Mouse (Mus musculus) forebrain, embryonic 11.5 days (tissue): ENCODE data around the gene Acvr1. TPM values are rescaled to one million over a fixed set of nuclear protein-coding genes. Genes with fewer than 3 reads are reported as not detected.

Experiments used
- ATAC-seq: fragments of 200-750 bp; cut with Nextera tagmentation; replicated peaks from 2 replicates; pipeline ENCODE4 v1.8.0; 2017; ENCODE audit warnings: moderate TSS enrichment; ENCODE audit not compliant: low FRiP score
- DNase-seq: peaks from one replicate; pipeline ENCODE4 v3.0.0-alpha.2; 2017; ENCODE audit warnings: low spot score
- H3K27ac ChIP-seq: fragments of 300-500 bp; sonication (generic); 2 replicates; pipeline ENCODE4 v1.5.1; 2014; ENCODE audit warnings: low read depth, low read length
- H3K27me3 ChIP-seq: fragments of 300-500 bp; sonication (generic); 2 replicates; pipeline ENCODE4 v1.6.1; 2014; ENCODE audit warnings: mild to moderate bottlenecking, low read length, mixed read lengths; ENCODE audit not compliant: control insufficient read depth, insufficient read depth
- H3K36me3 ChIP-seq: fragments of 300-500 bp; sonication (generic); 2 replicates; pipeline ENCODE4 v1.6.1; 2014; ENCODE audit warnings: mild to moderate bottlenecking, low read length, moderate library complexity, mixed read lengths; ENCODE audit not compliant: control insufficient read depth, insufficient read depth
- H3K4me1 ChIP-seq: fragments of 300-500 bp; sonication (generic); replicated peaks from 2 replicates; pipeline ENCODE4 v1.6.1; 2014; ENCODE audit warnings: low read length, mixed read lengths; ENCODE audit not compliant: control insufficient read depth, insufficient read depth
- H3K4me2 ChIP-seq: fragments of 300-500 bp; sonication (generic); 2 replicates; pipeline ENCODE4 v1.6.1; 2014; ENCODE audit warnings: low read depth, mild to moderate bottlenecking, low read length, moderate library complexity, mixed read lengths; ENCODE audit not compliant: severe bottlenecking
- H3K4me3 ChIP-seq: fragments of 300-500 bp; sonication (generic); 2 replicates; pipeline ENCODE4 v1.5.1; 2014; ENCODE audit warnings: low read depth, low read length
- H3K9ac ChIP-seq: fragments of 300-500 bp; sonication (generic); 2 replicates; pipeline ENCODE4 v1.6.1; 2014; ENCODE audit warnings: low read length
- H3K9me3 ChIP-seq: fragments of 300-500 bp; sonication (generic); 2 replicates; pipeline ENCODE4 v1.6.1; 2016; ENCODE audit warnings: low read length, mixed read lengths; ENCODE audit not compliant: control insufficient read depth
- WGBS: fragments of 180-500 bp; shearing (Covaris S2); extraction: QIAGEN DNeasy Blood & Tissue Kit; methylation state at CpG from one replicate; pipeline ENCODE4 v1.1.7; 2014; 5-methylcytosine and 5-hydroxymethylcytosine counted together
- polyA plus RNA-seq: library from polyadenylated mRNA; unstranded; fragments of >200 nt; fragmentation: Nextera tagmentation; extraction: Ambion mirVana; gene quantifications from 2 replicates; pipeline ENCODE4 v1.2.1, GENCODE M21; 2014

The Acvr1 gene
- polyA plus RNA-seq, 1 experiment from 2014 or later: 5.1 TPM

DNA sequence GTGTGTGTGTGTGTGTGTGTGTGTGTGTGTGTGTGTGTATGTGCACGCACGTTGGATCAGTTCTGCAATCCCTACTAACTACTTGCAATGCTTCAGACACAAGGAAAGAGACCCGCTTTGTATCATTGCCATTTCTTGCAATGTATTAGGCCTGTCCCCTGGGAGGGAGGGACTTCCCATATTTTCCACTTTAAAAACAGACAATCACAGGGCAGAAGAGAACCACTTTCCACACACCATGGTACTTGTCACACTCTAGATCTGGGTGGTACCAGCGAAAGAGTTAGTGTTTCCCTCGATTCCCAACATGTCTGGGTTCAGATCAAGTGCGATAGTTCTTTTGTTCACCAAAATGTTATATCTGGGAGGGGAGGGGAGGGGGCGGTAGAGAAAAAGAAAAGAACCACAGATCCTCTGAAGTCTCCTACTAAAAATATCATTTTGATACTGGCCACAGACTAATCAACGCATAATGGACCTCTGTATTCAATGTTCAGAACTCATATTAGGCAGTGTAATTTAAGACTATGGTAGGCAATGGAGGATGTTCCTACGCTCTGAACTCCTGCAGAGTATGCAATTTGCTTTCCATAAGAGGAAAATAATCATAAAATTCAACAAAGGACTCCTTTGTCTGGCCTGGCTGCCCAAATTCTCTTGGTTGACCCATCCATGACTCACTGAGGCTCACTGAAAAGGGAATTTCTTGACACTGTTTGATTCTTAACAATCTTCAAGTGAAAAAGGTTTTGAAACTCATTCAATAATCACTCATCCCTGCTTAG lies 61.5 kb downstream of the Acvr1 start:
- no peak for ATAC-seq
- Histone ChIP-seq H3K4me3 (no peak overlapping the region), H3K27ac (no peak overlapping the region), H3K4me2 (no peak overlapping the region), H3K9ac (no peak overlapping the region), H3K9me3 (no peaks in the 10 kb centered on the region), H3K27me3 (no peaks in the 10 kb centered on the region), H3K4me1 (no peaks in the 10 kb centered on the region), H3K36me3 (no peaks in the 10 kb centered on the region)
- DNase-seq: no peak
- WGBS: 91% methylated on average over 9 of the region's 9 CpGs

DNA sequence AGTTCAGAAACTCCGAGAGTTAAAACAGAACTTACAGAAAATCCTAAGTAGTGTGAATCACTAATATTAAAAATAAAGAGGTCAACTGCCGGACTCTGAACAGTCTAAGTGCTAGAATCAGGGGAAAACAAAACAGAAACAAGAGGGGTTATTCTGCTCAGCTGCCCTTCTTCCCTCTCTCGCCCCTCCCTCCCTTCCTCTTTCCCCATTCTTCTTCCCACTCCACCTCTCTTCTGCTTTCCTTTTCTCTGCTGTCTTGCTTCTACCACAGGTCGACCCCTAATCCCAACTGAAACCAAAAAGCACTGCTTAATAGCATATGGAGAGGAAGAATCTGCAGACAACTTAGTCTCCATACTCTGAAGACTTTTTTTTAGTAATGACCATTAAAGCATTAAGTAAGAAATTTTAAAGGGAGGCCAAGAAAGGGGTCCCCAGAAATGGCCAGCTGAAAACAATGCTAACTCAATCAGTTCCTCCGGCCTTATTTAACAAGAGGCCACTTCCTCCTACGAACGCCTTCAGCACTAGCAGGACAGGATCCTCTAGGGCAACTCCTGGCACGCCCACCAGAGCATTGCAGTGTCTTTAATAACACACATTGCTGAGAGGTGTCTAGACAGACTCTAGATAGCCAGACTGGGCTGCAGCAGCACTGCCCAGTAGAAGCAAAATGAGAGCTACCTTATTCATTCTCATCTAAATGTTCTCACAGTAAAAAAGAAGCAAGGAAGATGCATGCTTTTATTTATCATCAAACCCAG lies 70.1 kb downstream of the Acvr1 start:
- ATAC-seq (no peak), DNase-seq (no peak)
- no peak overlapping the region for H3K9ac ChIP-seq
- no peak overlapping the region for H3K4me3 ChIP-seq
- WGBS: 77% methylated on average over 8 of the region's 8 CpGs
- no peak overlapping the region for H3K4me2 ChIP-seq
- no peaks in the 10 kb centered on the region for H3K36me3 ChIP-seq
- H3K27me3 ChIP-seq: no peaks in the 10 kb centered on the region
- no peaks in the 10 kb centered on the region for H3K9me3 ChIP-seq
- H3K4me1 ChIP-seq: peaks cover 2% of the 10 kb centered on the region; the same call in 1 of the 2 replicates
- H3K27ac ChIP-seq: no peak overlapping the region

DNA sequence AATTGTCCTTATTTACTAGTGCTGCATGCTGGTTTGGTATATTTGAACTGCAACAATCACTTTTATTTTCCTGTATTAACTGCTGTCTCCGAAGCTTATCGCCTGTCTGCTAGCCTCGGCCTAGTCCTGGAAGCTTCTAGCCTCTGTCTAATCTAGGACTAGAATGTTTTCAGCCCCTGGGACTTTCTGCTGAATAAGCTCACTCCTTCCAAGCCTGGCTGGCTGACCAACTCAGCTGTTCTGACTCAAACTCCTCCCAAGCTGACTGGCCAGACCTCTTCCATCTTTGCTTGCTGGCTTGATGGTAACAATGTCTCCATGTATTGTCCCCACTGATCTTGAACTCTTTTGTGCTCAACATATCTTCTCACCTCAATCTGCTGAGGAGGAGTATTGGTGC lies 71.7 kb downstream of the Acvr1 start:
- no peaks in the 10 kb centered on the region for H3K27me3 ChIP-seq
- 88% methylated on average over 3 of the region's 3 CpGs for WGBS
- no peaks in the 10 kb centered on the region; the same call in 1 of the 2 replicates for H3K9me3 ChIP-seq
- H3K4me3 ChIP-seq: no peak overlapping the region
- no peaks in the 10 kb centered on the region for H3K36me3 ChIP-seq
- ATAC-seq (no peak), DNase-seq (no peak)
- H3K4me2 ChIP-seq: no peak overlapping the region
- H3K27ac ChIP-seq: no peak overlapping the region
- peaks cover 2% of the 10 kb centered on the region; the same call in 1 of the 2 replicates for H3K4me1 ChIP-seq
- H3K9ac ChIP-seq: no peak overlapping the region

DNA sequence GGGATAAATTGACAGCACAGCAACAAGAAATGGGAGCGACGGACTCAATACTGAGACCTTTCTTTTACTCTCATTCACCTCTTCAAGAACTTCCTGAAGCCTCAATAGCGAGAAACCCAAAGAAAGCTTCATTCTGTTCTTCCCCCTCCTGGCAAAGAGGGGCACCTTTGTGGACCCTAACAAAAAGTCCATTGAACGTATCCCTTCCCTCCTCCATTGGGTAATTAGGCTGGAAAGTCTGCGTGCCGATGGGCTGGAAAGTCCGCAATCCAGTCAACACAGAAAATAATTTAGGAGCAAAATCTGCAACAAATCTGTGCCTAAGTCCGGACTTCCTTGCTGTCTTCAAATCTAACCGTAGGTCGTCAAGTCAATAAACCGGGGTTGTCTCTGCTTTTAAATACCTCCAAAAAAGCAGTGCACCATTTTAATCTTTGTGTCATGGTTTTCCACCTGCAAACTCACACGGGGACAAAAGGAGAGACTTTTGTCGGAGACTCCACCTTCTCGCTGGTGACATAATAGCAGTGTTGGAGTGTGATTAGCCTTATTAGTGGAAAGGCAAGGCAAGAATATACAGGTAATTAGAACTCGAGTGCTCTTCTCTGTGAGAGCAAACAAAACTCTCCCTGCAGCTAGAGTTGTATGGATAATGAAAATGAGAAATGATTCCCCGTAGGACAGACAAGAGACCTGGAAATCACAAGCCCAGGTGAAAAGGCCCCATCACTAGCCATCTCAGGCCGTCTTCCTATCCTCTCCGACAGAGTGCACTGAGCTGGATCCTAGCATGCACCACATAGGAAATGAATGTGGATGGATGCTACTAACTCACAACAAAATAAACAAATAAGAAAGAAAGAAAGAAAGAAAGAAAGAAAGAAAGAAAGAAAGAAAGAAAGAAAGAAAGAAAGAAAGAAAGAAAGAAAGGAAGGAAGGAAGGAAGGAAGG lies 73.0 kb downstream of the Acvr1 start:
- no peak overlapping the region for H3K4me3 ChIP-seq
- DNase-seq (peak; percentile 57), ATAC-seq (peak; percentile 68)
- H3K4me1 ChIP-seq: peaks cover 2% of the 10 kb centered on the region; the same call in 1 of the 2 replicates
- WGBS: 32% methylated on average over 18 of the region's 18 CpGs
- peak overlapping the region; percentile 5; the same call in 1 of the 2 replicates for H3K4me2 ChIP-seq
- 0 out of 2 replicates have a peak overlapping the region, but pooled peaks have one; percentile 50 for H3K27ac ChIP-seq
- no peaks in the 10 kb centered on the region for H3K27me3 ChIP-seq
- H3K9me3 ChIP-seq: no peaks in the 10 kb centered on the region; the same call in 1 of the 2 replicates
- H3K9ac ChIP-seq: no peak overlapping the region
- no peaks in the 10 kb centered on the region for H3K36me3 ChIP-seq

DNA sequence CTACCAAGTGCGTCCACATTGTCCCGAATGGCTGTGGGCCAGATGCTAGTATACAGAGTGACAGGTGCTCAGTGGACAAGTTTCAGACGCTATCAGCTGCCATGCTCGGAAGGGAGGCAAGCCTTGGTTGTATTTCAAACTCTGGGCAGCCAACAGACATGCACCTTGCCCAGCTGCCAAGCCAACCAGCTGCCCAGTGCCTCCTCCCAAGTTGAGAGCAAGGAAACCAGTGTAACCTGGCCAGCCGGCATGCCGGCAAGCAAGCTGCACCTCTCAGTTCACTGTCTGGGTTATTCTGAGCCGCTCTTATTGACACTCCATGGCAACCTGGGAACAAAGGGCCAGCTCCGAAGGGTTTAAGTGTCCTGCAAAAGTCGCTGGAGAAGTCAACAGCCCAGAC lies 77.7 kb downstream of the Acvr1 start:
- Histone ChIP-seq H3K27me3 (no peaks in the 10 kb centered on the region), H3K4me1 (peaks cover 16% of the 10 kb centered on the region; the same call in 1 of the 2 replicates), H3K9me3 (no peaks in the 10 kb centered on the region; the same call in 1 of the 2 replicates), H3K4me2 (no peak overlapping the region), H3K27ac (no peak overlapping the region), H3K4me3 (no peak overlapping the region), H3K9ac (no peak overlapping the region), H3K36me3 (no peaks in the 10 kb centered on the region)
- DNase-seq (no peak), ATAC-seq (no peak)
- WGBS: 82% methylated on average over 9 of the region's 9 CpGs

DNA sequence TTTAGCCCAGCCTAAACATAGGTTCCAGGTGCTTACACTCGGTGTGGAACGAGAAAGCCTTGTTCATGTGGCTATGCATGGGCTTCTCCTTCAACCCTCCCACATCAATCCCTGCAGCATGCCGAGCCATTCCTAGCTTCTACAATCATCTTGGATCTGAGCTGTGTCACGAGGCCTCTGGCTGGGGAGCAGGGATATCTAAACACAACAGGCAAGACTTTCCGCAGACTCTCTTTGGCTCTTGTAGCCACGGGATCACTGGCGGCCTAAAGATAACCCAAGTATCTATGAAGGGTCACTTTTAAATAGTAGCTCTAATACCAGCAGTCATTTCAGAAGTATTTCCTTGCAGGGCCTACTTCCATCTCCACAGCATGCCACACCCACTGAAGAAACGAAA lies 78.6 kb downstream of the Acvr1 start:
- H3K9me3 ChIP-seq: no peaks in the 10 kb centered on the region; the same call in 1 of the 2 replicates
- no peak for ATAC-seq
- no peak overlapping the region for H3K4me3 ChIP-seq
- no peak overlapping the region for H3K27ac ChIP-seq
- no peak overlapping the region for H3K9ac ChIP-seq
- no peaks in the 10 kb centered on the region for H3K36me3 ChIP-seq
- WGBS: 91% methylated on average over 8 of the region's 8 CpGs
- H3K4me1 ChIP-seq: peaks cover 15% of the 10 kb centered on the region; the same call in 1 of the 2 replicates
- no peaks in the 10 kb centered on the region for H3K27me3 ChIP-seq
- DNase-seq: no peak
- no peak overlapping the region for H3K4me2 ChIP-seq

DNA sequence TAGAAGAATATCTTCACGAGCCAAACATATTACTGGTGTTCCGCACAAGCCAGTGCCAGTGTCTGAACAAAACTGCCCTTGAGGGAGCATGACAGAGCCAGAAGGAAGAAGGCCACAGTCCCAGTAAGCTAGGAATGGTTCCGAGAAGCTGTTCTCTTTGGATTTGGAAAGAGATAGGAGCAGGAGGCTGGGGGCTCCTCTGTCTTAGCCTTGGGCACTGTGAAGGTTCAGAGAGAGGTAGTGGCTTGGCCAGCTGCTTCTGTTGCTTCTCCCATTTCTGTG lies 79.7 kb downstream of the Acvr1 start:
- no peak overlapping the region for H3K4me2 ChIP-seq
- H3K27me3 ChIP-seq: no peaks in the 10 kb centered on the region
- H3K4me1 ChIP-seq: peaks cover 15% of the 10 kb centered on the region; the same call in 1 of the 2 replicates
- ATAC-seq (no peak), DNase-seq (no peak)
- H3K4me3 ChIP-seq: no peak overlapping the region
- no peaks in the 10 kb centered on the region; the same call in 1 of the 2 replicates for H3K9me3 ChIP-seq
- H3K9ac ChIP-seq: no peak overlapping the region
- WGBS: 79% methylated on average over 3 of the region's 3 CpGs
- H3K36me3 ChIP-seq: no peaks in the 10 kb centered on the region
- H3K27ac ChIP-seq: 0 out of 2 replicates have a peak overlapping the region, but pooled peaks have one; percentile 21
